Mouse (Mus musculus) kidney, embryonic 15.5 days (tissue): ENCODE results near the gene Tmem267. TPM values are rescaled to one million over a fixed set of nuclear protein-coding genes. Genes with fewer than 3 reads are reported as not detected.
"Not testable (repeated sequence)": the region's sequence is repeated elsewhere in the genome, so short reads cannot be mapped to it uniquely, and the experiment has no call there.

Experiments
- ATAC-seq: fragments of 200-750 bp; cut with Nextera tagmentation; replicated peaks from 2 replicates; pipeline ENCODE4 v1.8.0; 2017; ENCODE audit warnings: moderate TSS enrichment; ENCODE audit not compliant: low FRiP score
- H3K27ac ChIP-seq: fragments of 300-500 bp; sonication (generic); 2 replicates; pipeline ENCODE4 v1.5.1; 2015; ENCODE audit warnings: mild to moderate bottlenecking, inconsistent platforms
- H3K27me3 ChIP-seq: fragments of 300-500 bp; sonication (generic); 2 replicates; pipeline ENCODE4 v1.6.1; 2015; ENCODE audit warnings: inconsistent platforms
- H3K36me3 ChIP-seq: fragments of 300-500 bp; sonication (generic); 2 replicates; pipeline ENCODE4 v1.6.1; 2015; ENCODE audit warnings: inconsistent platforms
- H3K4me1 ChIP-seq: fragments of 300-500 bp; sonication (generic); 2 replicates; pipeline ENCODE4 v1.6.1; 2015; ENCODE audit warnings: inconsistent platforms
- H3K4me2 ChIP-seq: fragments of 300-500 bp; sonication (generic); 2 replicates; pipeline ENCODE4 v1.6.1; 2015; ENCODE audit warnings: moderate library complexity, mild to moderate bottlenecking, inconsistent platforms
- H3K4me3 ChIP-seq: fragments of 300-500 bp; sonication (generic); replicated peaks from 2 replicates; pipeline ENCODE4 v1.5.1; 2015; ENCODE audit warnings: mild to moderate bottlenecking, inconsistent platforms
- H3K9ac ChIP-seq: fragments of 300-500 bp; sonication (generic); 2 replicates; pipeline ENCODE4 v1.6.1; 2015; ENCODE audit warnings: mild to moderate bottlenecking, inconsistent platforms
- H3K9me3 ChIP-seq: fragments of 300-500 bp; sonication (generic); replicated peaks from 2 replicates; pipeline ENCODE4 v1.6.1; 2016; ENCODE audit warnings: inconsistent platforms
- WGBS: fragments of 180-500 bp; shearing (Covaris S2); methylation state at CpG from one replicate; pipeline ENCODE4 v1.1.7; 2015; ENCODE audit warnings: mixed read lengths; 5-methylcytosine and 5-hydroxymethylcytosine counted together
- polyA plus RNA-seq: library from polyadenylated mRNA; unstranded; fragments of >200 nt; fragmentation: Nextera tagmentation; extraction: Ambion mirVana; gene quantifications from 2 replicates; pipeline ENCODE4 v1.2.1, GENCODE M21; 2015

The Tmem267 gene
- polyA plus RNA-seq, 1 experiment from 2014 or later: 1.6 TPM

GRCm38 (mm10) chr13:119494938-119495337 lies 7.1 kb downstream of the Tmem267 start:
- H3K9me3 ChIP-seq: peaks cover 21% of the 10 kb centered on the region
- not testable (repeated sequence) for H3K9ac ChIP-seq, H3K36me3 ChIP-seq, H3K4me1 ChIP-seq, H3K27ac ChIP-seq, H3K27me3 ChIP-seq, H3K4me3 ChIP-seq, H3K4me2 ChIP-seq
- 96% methylated on average over 13 of the region's 22 CpGs for WGBS
- ATAC-seq: peak; percentile 22; the same call in 1 of the 2 replicates

GRCm38 (mm10) chr13:119596321-119597211 lies 108.7 kb downstream of the Tmem267 start:
- peak; percentile 94 for ATAC-seq
- not testable (repeated sequence) for H3K4me3 ChIP-seq, H3K4me1 ChIP-seq, H3K4me2 ChIP-seq, H3K27ac ChIP-seq, H3K27me3 ChIP-seq, H3K36me3 ChIP-seq, H3K9ac ChIP-seq
- 72% methylated on average over 16 of the region's 16 CpGs for WGBS
- H3K9me3 ChIP-seq: peaks cover 12% of the 10 kb centered on the region

- not testable (repeated sequence) for H3K36me3 ChIP-seq, H3K27ac ChIP-seq, H3K4me2 ChIP-seq, H3K4me3 ChIP-seq, H3K9ac ChIP-seq, H3K27me3 ChIP-seq, ATAC-seq, H3K4me1 ChIP-seq
- H3K9me3 ChIP-seq: peaks cover 15% of the 10 kb centered on the region
Measured at GRCm38 (mm10) chr13:119598466-119598865, 110.6 kb downstream of the Tmem267 start.

- not testable (repeated sequence) for H3K36me3 ChIP-seq, ATAC-seq, H3K4me1 ChIP-seq, H3K27ac ChIP-seq, H3K9ac ChIP-seq, H3K4me3 ChIP-seq, H3K27me3 ChIP-seq, H3K4me2 ChIP-seq
- WGBS: 80% methylated on average over 12 of the region's 12 CpGs
- peaks cover 21% of the 10 kb centered on the region for H3K9me3 ChIP-seq
Measured at GRCm38 (mm10) chr13:119599066-119599465, 111.2 kb downstream of the Tmem267 start.

GRCm38 (mm10) chr13:119599498-119599897 lies 111.7 kb downstream of the Tmem267 start:
- H3K4me3 ChIP-seq, H3K4me1 ChIP-seq, H3K27me3 ChIP-seq, ATAC-seq, H3K4me2 ChIP-seq, H3K36me3 ChIP-seq, H3K27ac ChIP-seq, H3K9ac ChIP-seq: not testable (repeated sequence)
- WGBS: 83% methylated on average over 2 of the region's 2 CpGs
- peaks cover 24% of the 10 kb centered on the region for H3K9me3 ChIP-seq

- ATAC-seq, H3K36me3 ChIP-seq: not testable (repeated sequence)
Measured at GRCm38 (mm10) chr13:119600166-119600565, 112.3 kb downstream of the Tmem267 start.

GRCm38 (mm10) chr13:119602688-119603331 lies 115.0 kb downstream of the Tmem267 start:
- not testable (repeated sequence) for H3K4me2 ChIP-seq, H3K9ac ChIP-seq, H3K4me3 ChIP-seq, H3K36me3 ChIP-seq, H3K27me3 ChIP-seq, H3K4me1 ChIP-seq, ATAC-seq, H3K27ac ChIP-seq
- 45% methylated on average over 12 of the region's 13 CpGs for WGBS
- H3K9me3 ChIP-seq: peaks cover 14% of the 10 kb centered on the region

More at GRCm38 (mm10) chr13:119600166-119600565, 112.3 kb downstream of the Tmem267 start:
- not testable (repeated sequence) for H3K4me3 ChIP-seq, H3K27me3 ChIP-seq, H3K4me2 ChIP-seq, H3K27ac ChIP-seq, H3K4me1 ChIP-seq, H3K9ac ChIP-seq
- H3K9me3 ChIP-seq: peaks cover 26% of the 10 kb centered on the region

GRCm38 (mm10) chr13:119603890-119604289 lies 116.1 kb downstream of the Tmem267 start:
- 95% methylated on average over 8 of the region's 8 CpGs for WGBS
- H3K4me3 ChIP-seq, H3K36me3 ChIP-seq, H3K4me1 ChIP-seq, H3K27me3 ChIP-seq, H3K4me2 ChIP-seq, H3K9ac ChIP-seq, H3K27ac ChIP-seq: not testable (repeated sequence)
- peaks cover 14% of the 10 kb centered on the region for H3K9me3 ChIP-seq
- ATAC-seq: 0 out of 2 replicates have a peak, but pooled peaks have one; percentile 9

GRCm38 (mm10) chr13:119604322-119604721 lies 116.5 kb downstream of the Tmem267 start:
- H3K36me3 ChIP-seq, H3K4me1 ChIP-seq, H3K9ac ChIP-seq, H3K27ac ChIP-seq, H3K4me2 ChIP-seq, H3K27me3 ChIP-seq, H3K4me3 ChIP-seq: not testable (repeated sequence)
- WGBS: 92% methylated on average over 8 of the region's 9 CpGs
- 0 out of 2 replicates have a peak, but pooled peaks have one; percentile 9 for ATAC-seq
- peaks cover 14% of the 10 kb centered on the region for H3K9me3 ChIP-seq

GRCm38 (mm10) chr13:119618841-119619240 lies 131.0 kb downstream of the Tmem267 start:
- no peaks in the 10 kb centered on the region for H3K9me3 ChIP-seq
- H3K27me3 ChIP-seq: no peaks in the 10 kb centered on the region
- 95% methylated on average over 3 of the region's 3 CpGs for WGBS
- ATAC-seq: no peak
- H3K27ac ChIP-seq: no peak overlapping the region
- no peak overlapping the region for H3K9ac ChIP-seq
- no peaks in the 10 kb centered on the region for H3K4me1 ChIP-seq
- no peaks in the 10 kb centered on the region for H3K36me3 ChIP-seq
- no peak overlapping the region for H3K4me2 ChIP-seq
- H3K4me3 ChIP-seq: no peak overlapping the region

- 62% methylated on average over 3 of the region's 3 CpGs for WGBS
- H3K4me2 ChIP-seq: no peak overlapping the region
- H3K9me3 ChIP-seq: no peaks in the 10 kb centered on the region
- no peak overlapping the region for H3K27ac ChIP-seq
- H3K36me3 ChIP-seq: no peaks in the 10 kb centered on the region
- no peaks in the 10 kb centered on the region for H3K4me1 ChIP-seq
- H3K27me3 ChIP-seq: no peaks in the 10 kb centered on the region
- no peak overlapping the region for H3K4me3 ChIP-seq
- H3K9ac ChIP-seq: no peak overlapping the region
- ATAC-seq: no peak
Measured at GRCm38 (mm10) chr13:119619735-119620134, 131.9 kb downstream of the Tmem267 start.

GRCm38 (mm10) chr13:119623634-119624033 lies 135.8 kb downstream of the Tmem267 start, which contains the start of gene Ccl28:
Ccl28 (plus strand) TSS chr13:119623819.
- Histone ChIP-seq H3K27me3 (no peaks in the 10 kb centered on the region), H3K27ac (no peak within 1 kb of the TSS), H3K4me2 (no peak within 1 kb of the TSS), H3K9ac (no peak within 1 kb of the TSS), H3K9me3 (no peaks in the 10 kb centered on the region), H3K4me1 (no peaks in the 10 kb centered on the region), H3K4me3 (no peak within 1 kb of the TSS), H3K36me3 (no peaks in the 10 kb centered on the region)
- 78% methylated on average over 6 of the region's 6 CpGs for WGBS
- no peak for ATAC-seq
